Mouse (Mus musculus) stomach, adult 2 months (tissue): Measurements from ENCODE around the gene Gm1527. TPM values are rescaled to one million over a fixed set of nuclear protein-coding genes. Genes with fewer than 3 reads are reported as not detected.

ENCODE experiments used
- polyA plus RNA-seq: library from polyadenylated mRNA; depleted of rRNA; stranded (reverse); fragments of >200 nt; gene quantifications from 2 replicates; pipeline ENCODE4 v1.2.3, GENCODE M21; 2012; rRNA removed

Gene Gm1527
- polyA plus RNA-seq, result not detected in 2 replicates

GRCm38 (mm10) chr3:28892317-28892716 lies at the start of gene Gm1527:
Gene Gm1527, plus strand, starts transcription at chr3:28892617.

Other genes with a start within 250 kb of the Gm1527 start
- gene Slc2a2, start 194.7 kb upstream of the Gm1527 start, polyA plus RNA-seq, result 0.04 TPM in 1 of 2 replicates, not detected in the other
- 0.08 and 0.10 TPM in 2 replicates for gene Eif5a2, start 111.3 kb upstream of the Gm1527 start, polyA plus RNA-seq
- 0.51 and 0.78 TPM in 2 replicates for gene Rpl22l1, start 87.2 kb upstream of the Gm1527 start, polyA plus RNA-seq
- not detected in 2 replicates for gene Egfem1, start 189.4 kb downstream of the Gm1527 start, polyA plus RNA-seq